Mouse (Mus musculus): ENCODE data around the gene Gm49361.

The Gm49361 gene

GRCm38 (mm10) chr14:57729975-57730499, 15.9 kb downstream of the Gm49361 start:
- DNase-seq, result no peak

- no peak for DNase-seq
These were observed 16.5 kb downstream of the Gm49361 start for GRCm38 (mm10) chr14:57729364-57729763.

- no peak for DNase-seq
These were observed 19.7 kb downstream of the Gm49361 start for GRCm38 (mm10) chr14:57726172-57726571.

GRCm38 (mm10) chr14:57724473-57724872, 21.4 kb downstream of the Gm49361 start:
- no peak for DNase-seq

GRCm38 (mm10) chr14:57718245-57718644, 27.7 kb downstream of the Gm49361 start:
- DNase-seq, result no peak

GRCm38 (mm10) chr14:57716601-57717245, 29.2 kb downstream of the Gm49361 start:
- peak; percentile 26 for DNase-seq

- no peak for DNase-seq
These were observed 33.0 kb downstream of the Gm49361 start for GRCm38 (mm10) chr14:57712884-57713283.

- DNase-seq, result no peak
These were observed 34.8 kb downstream of the Gm49361 start for GRCm38 (mm10) chr14:57711059-57711458.

GRCm38 (mm10) chr14:57709171-57709570, 36.7 kb downstream of the Gm49361 start:
- DNase-seq, result no peak

GRCm38 (mm10) chr14:57708580-57708979, 37.3 kb downstream of the Gm49361 start:
- DNase-seq, result no peak

GRCm38 (mm10) chr14:57707100-57707893, 38.6 kb downstream of the Gm49361 start:
- DNase-seq, result peak; percentile 30

- no peak for DNase-seq
These were observed 39.2 kb downstream of the Gm49361 start for GRCm38 (mm10) chr14:57706760-57707099.

GRCm38 (mm10) chr14:57705759-57706158, 40.1 kb downstream of the Gm49361 start:
- DNase-seq, result no peak

- no peak for DNase-seq
These were observed 40.8 kb downstream of the Gm49361 start for GRCm38 (mm10) chr14:57705075-57705474.

- DNase-seq, result no peak
These were observed 43.9 kb downstream of the Gm49361 start for GRCm38 (mm10) chr14:57701915-57702477.

GRCm38 (mm10) chr14:57699461-57699970, 46.4 kb downstream of the Gm49361 start:
- DNase-seq, result no peak

- no peak for DNase-seq
These were observed 46.9 kb downstream of the Gm49361 start for GRCm38 (mm10) chr14:57699016-57699415.

- no peak for DNase-seq
These were observed 49.8 kb downstream of the Gm49361 start for GRCm38 (mm10) chr14:57696066-57696465.

- no peak for DNase-seq
These were observed 50.4 kb downstream of the Gm49361 start for GRCm38 (mm10) chr14:57695550-57695949.

- DNase-seq, result no peak
These were observed 51.7 kb downstream of the Gm49361 start for GRCm38 (mm10) chr14:57694246-57694645.

GRCm38 (mm10) chr14:57692517-57693130, 53.3 kb downstream of the Gm49361 start:
- no peak for DNase-seq

GRCm38 (mm10) chr14:57691316-57691715, 54.6 kb downstream of the Gm49361 start:
- no peak for DNase-seq

- DNase-seq, result no peak
These were observed 55.2 kb downstream of the Gm49361 start for GRCm38 (mm10) chr14:57690681-57691080.

All from cerebellum, adult 9-11 months (tissue).